In genomic region chr13:29968636-29969035, GRCm38 (mm10) we compare ENCODE assay signal across 29 mouse cellular contexts. TPM values are rescaled to one million over a fixed set of nuclear protein-coding genes. Genes with fewer than 3 reads are reported as not detected.
DNase-seq lines count a peak whose midpoint lies in the region; ATAC-seq and TF ChIP-seq lines count a peak whose summit lies in the region.
"Had no signal": no experiment of that assay in that cellular context is flagged by ENCODE, and none has a peak within 500 bp of the region (broad histone marks: within the 10 kb centered on the region; RNA-seq: fewer than 3 reads in every experiment).

No protein-coding gene starts in this region.

- H3K36me3 ChIP-seq in MEL (ENCODE audit: control insufficient read depth in 1 of 2, insufficient read depth in 2 of 2, low read length in 2 of 2), result peaks cover 7 to 19% of the 10 kb centered on the region in 2 experiments
- peaks cover 21% of the 10 kb centered on the region for H3K36me3 ChIP-seq in liver, embryonic 13.5 days
- no peaks in the 10 kb centered on the region for H3K36me3 ChIP-seq in liver, embryonic 16.5 days (ENCODE audit: control insufficient read depth, insufficient read depth)
- H3K36me3 ChIP-seq in stomach, postnatal 0 days (ENCODE audit: control insufficient read depth, insufficient read depth, low read length), result no peaks in the 10 kb centered on the region

- no peak for TF ChIP-seq POLR2A in MEL (IDR thresholded peaks at IDR 0.05; ENCODE audit: control insufficient read depth in 1 of 2, insufficient read depth in 1 of 2, low read depth in 1 of 2, low read length in 2 of 2, poor library complexity in 1 of 2)

- TF ChIP-seq EP300 in MEL (IDR thresholded peaks at IDR 0.05; ENCODE audit: low read depth in 1 of 2, low read length in 2 of 2), result peak in 1 of 2 experiments; percentile 39; a peak in 1 of 4 replicates
- TF ChIP-seq EP300 in stomach, postnatal 0 days (optimal IDR thresholded peaks at IDR 0.05), result no peak

- peak; percentile 41 for DNase-seq in MEL (ENCODE audit: low read depth, low spot score)
- DNase-seq in c-Kit-positive CD71-positive TER-119-positive erythroid progenitor cells, embryonic 14.5 days (ENCODE audit: low spot score), result peak; percentile 17
- DNase-seq in liver, embryonic 13.5 days, result no peak
- no peak for DNase-seq in frontal cortex, postnatal 10 days (ENCODE audit: low spot score in 2 of 2)
- DNase-seq in retina, postnatal 1 day, result no peak
- DNase-seq in urinary bladder, adult 2 months (ENCODE audit: low spot score), result no peak
- no peak for DNase-seq in stomach, postnatal 0 days (ENCODE audit: low spot score)
- DNase-seq: adrenal gland, adult 8-10 months; adrenal gland, postnatal 25 days; cerebellum, adult 18-20 months; cerebellum, adult 9-11 months; cerebellum, postnatal 25 days; forebrain, postnatal 0 days; gastrocnemius, postnatal 25 days; heart, adult 18-20 months; heart, postnatal 10 days; heart, postnatal 36 days had no signal

- H3K4me3 ChIP-seq in MEL (ENCODE audit: control insufficient read depth in 1 of 2, insufficient read depth in 1 of 2, low read depth in 2 of 2, low read length in 2 of 2), result no peak overlapping the region
- H3K4me3 ChIP-seq in liver, embryonic 13.5 days (replicated peaks), result no peak overlapping the region
- no peak overlapping the region for H3K4me3 ChIP-seq in liver, embryonic 16.5 days (ENCODE audit: low read depth, low read length)
- no peak overlapping the region for H3K4me3 ChIP-seq in stomach, postnatal 0 days (ENCODE audit: low read depth, low read length)
- H3K4me3 ChIP-seq: embryonic facial prominence, embryonic 12.5 days; embryonic facial prominence, embryonic 15.5 days; erythroblast, embryonic 14.5 days; forebrain, embryonic 13.5 days; heart, embryonic 12.5 days; heart, embryonic 15.5 days; hindbrain, embryonic 10.5 days; hindbrain, embryonic 13.5 days had no signal

- WGBS in liver, embryonic 13.5 days (ENCODE audit: insufficient replicate concordance), result 36% methylated on average over 7 of the region's 7 CpGs
- 37% methylated on average over 7 of the region's 7 CpGs for WGBS in liver, embryonic 16.5 days (ENCODE audit: insufficient replicate concordance)
- WGBS in stomach, postnatal 0 days, result 84% methylated on average over 7 of the region's 7 CpGs

- H3K9ac ChIP-seq in MEL (ENCODE audit: control insufficient read depth, low read depth, low read length, poor library complexity, severe bottlenecking), result no peak overlapping the region
- no peak overlapping the region for H3K9ac ChIP-seq in liver, embryonic 13.5 days
- H3K9ac ChIP-seq in liver, embryonic 16.5 days (ENCODE audit: low read depth, low read length), result no peak overlapping the region
- H3K9ac ChIP-seq in stomach, postnatal 0 days (ENCODE audit: low read length), result no peak overlapping the region
- H3K9ac ChIP-seq: embryonic facial prominence, embryonic 12.5 days; embryonic facial prominence, embryonic 15.5 days; forebrain, embryonic 13.5 days; forebrain, postnatal 0 days; heart, embryonic 12.5 days; heart, embryonic 15.5 days; hindbrain, embryonic 13.5 days had no signal

- TF ChIP-seq RAD21 in MEL (IDR thresholded peaks at IDR 0.05; ENCODE audit: low read depth, low read length), result no peak

- no peak overlapping the region for H3K27ac ChIP-seq in MEL (ENCODE audit: control insufficient read depth, low read depth, low read length)
- H3K27ac ChIP-seq in liver, embryonic 13.5 days, result no peak overlapping the region
- H3K27ac ChIP-seq in liver, embryonic 16.5 days (ENCODE audit: low read length), result no peak overlapping the region
- H3K27ac ChIP-seq in stomach, postnatal 0 days (replicated peaks), result no peak overlapping the region
- H3K27ac ChIP-seq: embryonic facial prominence, embryonic 12.5 days; embryonic facial prominence, embryonic 15.5 days; forebrain, embryonic 13.5 days; heart, embryonic 15.5 days; hindbrain, embryonic 10.5 days; hindbrain, embryonic 13.5 days had no signal

- no peak for TF ChIP-seq CTCF in MEL (IDR thresholded peaks at IDR 0.05 in 2 of 3, conservative IDR thresholded peaks at IDR 0.05 in 1 of 3; ENCODE audit: control insufficient read depth in 1 of 3, insufficient read depth in 1 of 3, low read depth in 2 of 3, low read length in 3 of 3, poor library complexity in 1 of 3, severe bottlenecking in 1 of 3)
- no peak for TF ChIP-seq CTCF in stomach, postnatal 0 days (IDR thresholded peaks at IDR 0.05; ENCODE audit: low read depth)

- H3K27me3 ChIP-seq in MEL (ENCODE audit: control insufficient read depth in 1 of 2, insufficient read depth in 2 of 2, low read length in 2 of 2), result no peaks in the 10 kb centered on the region
- no peaks in the 10 kb centered on the region for H3K27me3 ChIP-seq in liver, embryonic 13.5 days
- H3K27me3 ChIP-seq in liver, embryonic 16.5 days (ENCODE audit: control insufficient read depth, insufficient read depth, low read depth, low read length), result no peaks in the 10 kb centered on the region
- no peaks in the 10 kb centered on the region for H3K27me3 ChIP-seq in stomach, postnatal 0 days (ENCODE audit: control insufficient read depth, insufficient read depth, low read length)
- H3K27me3 ChIP-seq: embryonic facial prominence, embryonic 12.5 days; embryonic facial prominence, embryonic 15.5 days; forebrain, embryonic 13.5 days; heart, embryonic 12.5 days; heart, embryonic 15.5 days; hindbrain, embryonic 13.5 days had no signal

- H3K9me3 ChIP-seq in MEL (replicated peaks; ENCODE audit: insufficient read depth, low read length), result no peaks in the 10 kb centered on the region
- H3K9me3 ChIP-seq in liver, embryonic 13.5 days (replicated peaks), result no peaks in the 10 kb centered on the region
- H3K9me3 ChIP-seq in liver, embryonic 16.5 days (replicated peaks; ENCODE audit: control insufficient read depth, low read length), result no peaks in the 10 kb centered on the region
- no peaks in the 10 kb centered on the region for H3K9me3 ChIP-seq in stomach, postnatal 0 days (ENCODE audit: control insufficient read depth, low read length)
- H3K9me3 ChIP-seq: embryonic facial prominence, embryonic 12.5 days; embryonic facial prominence, embryonic 15.5 days; forebrain, embryonic 13.5 days; heart, embryonic 12.5 days; heart, embryonic 15.5 days; hindbrain, embryonic 10.5 days; hindbrain, embryonic 13.5 days had no signal

- peaks cover 80% of the 10 kb centered on the region for H3K79me2 ChIP-seq in MEL (ENCODE audit: control insufficient read depth, insufficient read depth, low read length, poor library complexity)

- peaks cover 8 to 16% of the 10 kb centered on the region in 2 experiments for H3K4me1 ChIP-seq in MEL (ENCODE audit: control insufficient read depth in 1 of 2, insufficient read depth in 2 of 2, low read length in 2 of 2)
- peaks cover 62% of the 10 kb centered on the region for H3K4me1 ChIP-seq in liver, embryonic 13.5 days (replicated peaks)
- H3K4me1 ChIP-seq in liver, embryonic 16.5 days (ENCODE audit: control insufficient read depth, low read depth, low read length), result peaks cover 6% of the 10 kb centered on the region
- H3K4me1 ChIP-seq in stomach, postnatal 0 days (replicated peaks; ENCODE audit: control insufficient read depth, insufficient read depth), result no peaks in the 10 kb centered on the region
- H3K4me1 ChIP-seq: embryonic facial prominence, embryonic 12.5 days; embryonic facial prominence, embryonic 15.5 days; forebrain, embryonic 13.5 days; hindbrain, embryonic 10.5 days; hindbrain, embryonic 13.5 days had no signal

- no peak overlapping the region for H3K4me2 ChIP-seq in liver, embryonic 13.5 days
- no peak overlapping the region for H3K4me2 ChIP-seq in liver, embryonic 16.5 days (ENCODE audit: low read depth, low read length)
- H3K4me2 ChIP-seq in stomach, postnatal 0 days (replicated peaks; ENCODE audit: low read depth), result no peak overlapping the region
- H3K4me2 ChIP-seq: embryonic facial prominence, embryonic 12.5 days; embryonic facial prominence, embryonic 15.5 days; forebrain, embryonic 13.5 days; heart, embryonic 12.5 days; heart, embryonic 15.5 days; hindbrain, embryonic 13.5 days had no signal

- peak; percentile 78 for ATAC-seq in liver, embryonic 13.5 days (ENCODE audit: low read depth)
- peak; percentile 60 for ATAC-seq in liver, embryonic 16.5 days (ENCODE audit: low read depth)
- no peak for ATAC-seq in stomach, postnatal 0 days (ENCODE audit: low FRiP score, low TSS enrichment)
- ATAC-seq: activated CD4-positive, CD25-positive, alpha-beta regulatory T cell, adult 4 months; CD4-positive, CD25-positive, alpha-beta regulatory T cell, adult 4 months; forebrain, embryonic 13.5 days; forebrain, postnatal 0 days; hindbrain, embryonic 16.5 days had no signal

TF ChIP-seq in MEL, 35 proteins besides CTCF, POLR2A, EP300 and RAD21 (continues in another document):
- TF ChIP-seq GATA1 (IDR thresholded peaks at IDR 0.05; ENCODE audit: low read depth, low read length) (peak; percentile 56; the same call in 1 of the 2 replicates), SMC3 (IDR thresholded peaks at IDR 0.05; ENCODE audit: low read depth, low read length) (no peak), KAT2A (conservative IDR thresholded peaks at IDR 0.05; ENCODE audit: low read depth, low read length) (no peak), TBP (IDR thresholded peaks at IDR 0.05; ENCODE audit: low read depth, low read length) (no peak), MEF2A (IDR thresholded peaks at IDR 0.05; ENCODE audit: extremely low read depth, insufficient replicate concordance, low read depth, low read length, poor library complexity, severe bottlenecking) (no peak), NRF1 (IDR thresholded peaks at IDR 0.05; ENCODE audit: insufficient read depth, low read depth, low read length, poor library complexity, severe bottlenecking) (no peak), GABPA (IDR thresholded peaks at IDR 0.05; ENCODE audit: low read depth, low read length) (no peak), RCOR1 (IDR thresholded peaks at IDR 0.05; ENCODE audit: low read depth, low read length) (peak; percentile 39; the same call in 1 of the 2 replicates), NELFE (IDR thresholded peaks at IDR 0.05; ENCODE audit: low read depth, low read length) (no peak), SIN3A (IDR thresholded peaks at IDR 0.05; ENCODE audit: low read length) (no peak), ZC3H11A (IDR thresholded peaks at IDR 0.05; ENCODE audit: low read depth, low read length) (no peak), E2F4 (IDR thresholded peaks at IDR 0.05; ENCODE audit: borderline replicate concordance, low read depth, low read length) (no peak), TAL1 (IDR thresholded peaks at IDR 0.05; ENCODE audit: low read length) (no peak), ETS1 (IDR thresholded peaks at IDR 0.05; ENCODE audit: low read depth, low read length) (peak; percentile 36; the same call in 1 of the 2 replicates)

RNA-seq across cellular contexts. Expression of gene E2f3, which starts 17.2 kb away (rescaled TPM):
- total RNA-seq in MEL (2012; rRNA removed), result 12.4 and 12.8 TPM in 2 replicates
- polyA plus RNA-seq in MEL (2012; ENCODE audit: insufficient read depth in 1 of 2, insufficient read length in 2 of 2, low read depth in 1 of 2, low replicate concordance in 2 of 2, missing spikeins in 1 of 2), result 10 to 100 TPM in 1 of 2 experiments, not detected in 1; 20.0 TPM
- polyA plus RNA-seq in liver, embryonic 13.5 days (2015; fragmentation: Nextera tagmentation; extraction: Ambion mirVana), result 5.4 and 6.9 TPM in 2 replicates
- polyA plus RNA-seq in liver, embryonic 16.5 days (2015; fragmentation: Nextera tagmentation; extraction: Ambion mirVana), result 2.9 and 3.4 TPM in 2 replicates
- polyA plus RNA-seq in urinary bladder, adult 2 months (2012; rRNA removed), result 6.2 and 6.3 TPM in 2 replicates
- 2.5 and 2.6 TPM in 2 replicates for polyA plus RNA-seq in stomach, postnatal 0 days (2015; fragmentation: Nextera tagmentation; extraction: Ambion mirVana)

Comparison
In these comparisons a context has a peak if more than half of its experiments do, and no peak if none do; other contexts are left out.
1. DNase-seq: peak in MEL (single experiment) and c-Kit-positive CD71-positive TER-119-positive erythroid progenitor cells, embryonic 14.5 days (single experiment); none in liver, embryonic 13.5 days (single experiment), frontal cortex, postnatal 10 days (0 of 2), retina, postnatal 1 day (single experiment), urinary bladder, adult 2 months (single experiment) and stomach, postnatal 0 days (single experiment).